ENCODE assay signal across 8 mouse cellular contexts in genomic region chr2:60863827-60864226, GRCm38 (mm10).
A peak's percentile ranks its signal among the peaks of the same experiment; 100 is the strongest.
DNase-seq lines count a peak whose midpoint lies in the region; ATAC-seq lines count a peak whose summit lies in the region.

No protein-coding gene starts in this region.

- H3K27me3 ChIP-seq in embryonic facial prominence, embryonic 14.5 days (replicated peaks; ENCODE audit: control insufficient read depth, insufficient read depth, low read length): no peaks in the 10 kb centered on the region
- H3K27me3 ChIP-seq in embryonic facial prominence, embryonic 10.5 days (replicated peaks; ENCODE audit: low read depth, poor library complexity, severe bottlenecking): no peaks in the 10 kb centered on the region
- H3K27me3 ChIP-seq in liver, embryonic 15.5 days: no peaks in the 10 kb centered on the region

- H3K4me1 ChIP-seq in embryonic facial prominence, embryonic 14.5 days (ENCODE audit: control insufficient read depth, insufficient read depth, low read length): peaks cover 28% of the 10 kb centered on the region
- H3K4me1 ChIP-seq in embryonic facial prominence, embryonic 10.5 days: peaks cover 33% of the 10 kb centered on the region
- H3K4me1 ChIP-seq in liver, embryonic 15.5 days (replicated peaks): peaks cover 50% of the 10 kb centered on the region

- H3K4me3 ChIP-seq in embryonic facial prominence, embryonic 14.5 days (ENCODE audit: low read depth, low read length): no peak overlapping the region
- H3K4me3 ChIP-seq in embryonic facial prominence, embryonic 10.5 days: no peak overlapping the region
- no peak overlapping the region for H3K4me3 ChIP-seq in liver, embryonic 15.5 days (replicated peaks)

- 78% methylated on average over 2 of the region's 2 CpGs for WGBS in embryonic facial prominence, embryonic 14.5 days
- WGBS in embryonic facial prominence, embryonic 10.5 days: 98% methylated on average over 2 of the region's 2 CpGs
- 79% methylated on average over 2 of the region's 2 CpGs for WGBS in liver, embryonic 15.5 days (ENCODE audit: insufficient replicate concordance)

- ATAC-seq in embryonic facial prominence, embryonic 14.5 days (ENCODE audit: low read depth): no peak
- ATAC-seq in liver, embryonic 15.5 days (ENCODE audit: insufficient read depth): no peak

- H3K9ac ChIP-seq in embryonic facial prominence, embryonic 14.5 days (ENCODE audit: low read depth, low read length): no peak overlapping the region
- no peak overlapping the region for H3K9ac ChIP-seq in liver, embryonic 15.5 days

- no peak overlapping the region for H3K27ac ChIP-seq in embryonic facial prominence, embryonic 14.5 days (replicated peaks; ENCODE audit: low read depth, low read length)
- H3K27ac ChIP-seq in embryonic facial prominence, embryonic 10.5 days (replicated peaks): no peak overlapping the region
- peak overlapping the region; percentile 62; the same call in 1 of the 2 replicates for H3K27ac ChIP-seq in liver, embryonic 15.5 days (replicated peaks)

- DNase-seq in embryonic facial prominence, embryonic 14.5 days (ENCODE audit: low spot score): peak; percentile 56
- DNase-seq in embryonic facial prominence, embryonic 10.5 days (ENCODE audit: low spot score): no peak
- peak; percentile 46 for DNase-seq in NIH3T3 (ENCODE audit: low read depth)
- peak; percentile 68 for DNase-seq in heart, postnatal 4 days
- DNase-seq in yolk sac, embryonic 10.5 days (ENCODE audit: low spot score): no peak
- DNase-seq in adrenal gland, postnatal 14 days: no peak
- DNase-seq in urinary bladder, postnatal 25 days (ENCODE audit: low spot score): no peak

- no peaks in the 10 kb centered on the region for H3K9me3 ChIP-seq in embryonic facial prominence, embryonic 14.5 days (ENCODE audit: control insufficient read depth, low read length)
- H3K9me3 ChIP-seq in embryonic facial prominence, embryonic 10.5 days: no peaks in the 10 kb centered on the region
- no peaks in the 10 kb centered on the region for H3K9me3 ChIP-seq in liver, embryonic 15.5 days (replicated peaks)

- peaks cover 9% of the 10 kb centered on the region for H3K36me3 ChIP-seq in embryonic facial prominence, embryonic 14.5 days (ENCODE audit: control insufficient read depth, insufficient read depth, low read length)
- H3K36me3 ChIP-seq in embryonic facial prominence, embryonic 10.5 days (replicated peaks): peaks cover 36% of the 10 kb centered on the region
- peaks cover 3% of the 10 kb centered on the region; the same call in 1 of the 2 replicates for H3K36me3 ChIP-seq in liver, embryonic 15.5 days (replicated peaks)

- no peak overlapping the region for H3K4me2 ChIP-seq in embryonic facial prominence, embryonic 14.5 days (ENCODE audit: low read depth, low read length)
- H3K4me2 ChIP-seq in liver, embryonic 15.5 days: no peak overlapping the region

Comparison
In these comparisons a context has a peak if more than half of its experiments do, and no peak if none do; other contexts are left out.
1. DNase-seq: peak in embryonic facial prominence, embryonic 14.5 days (single experiment), NIH3T3 (single experiment) and heart, postnatal 4 days (single experiment); none in embryonic facial prominence, embryonic 10.5 days (single experiment), yolk sac, embryonic 10.5 days (single experiment), adrenal gland, postnatal 14 days (single experiment) and urinary bladder, postnatal 25 days (single experiment).